Mouse (Mus musculus): ENCODE results near the gene Gm28870.
"Not testable (repeated sequence)": the region's sequence is repeated elsewhere in the genome, so short reads cannot be mapped to it uniquely, and the experiment has no call there.

The Gm28870 gene

DNA sequence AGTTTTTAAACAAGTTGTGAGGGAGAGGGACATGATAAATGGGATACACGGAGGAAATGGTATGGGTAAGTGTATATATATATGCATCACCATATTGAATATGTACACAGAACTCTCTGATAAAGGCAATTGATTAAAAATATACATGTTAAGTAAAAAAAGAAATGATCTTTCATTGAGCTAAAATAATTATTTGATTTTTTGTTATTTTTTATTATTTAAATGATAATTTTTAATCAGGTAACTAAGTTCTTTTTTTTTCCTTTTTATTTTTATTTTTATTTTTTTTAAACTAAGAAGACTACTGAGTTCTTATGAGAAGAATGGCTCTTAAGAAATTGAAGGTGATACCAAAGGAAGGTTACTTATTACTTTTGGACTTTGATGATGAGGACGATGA is at the start of gene Gm28870:
Gene Gm28870, plus strand, starts transcription at position 301 of the 400 bp plus-strand sequence.
- DNase-seq (ENCODE audit: low read depth, low spot score): not testable (repeated sequence)

Data from retina, postnatal 7 days (tissue).